Mouse (Mus musculus): ENCODE data around the gene Nln. TPM values are rescaled to one million over a fixed set of nuclear protein-coding genes. Genes with fewer than 3 reads are reported as not detected.

Nln gene
- polyA plus RNA-seq (2016; fragmentation: Nextera tagmentation; extraction: Ambion mirVana) = 17.2 and 17.6 TPM in 2 replicates

DNA sequence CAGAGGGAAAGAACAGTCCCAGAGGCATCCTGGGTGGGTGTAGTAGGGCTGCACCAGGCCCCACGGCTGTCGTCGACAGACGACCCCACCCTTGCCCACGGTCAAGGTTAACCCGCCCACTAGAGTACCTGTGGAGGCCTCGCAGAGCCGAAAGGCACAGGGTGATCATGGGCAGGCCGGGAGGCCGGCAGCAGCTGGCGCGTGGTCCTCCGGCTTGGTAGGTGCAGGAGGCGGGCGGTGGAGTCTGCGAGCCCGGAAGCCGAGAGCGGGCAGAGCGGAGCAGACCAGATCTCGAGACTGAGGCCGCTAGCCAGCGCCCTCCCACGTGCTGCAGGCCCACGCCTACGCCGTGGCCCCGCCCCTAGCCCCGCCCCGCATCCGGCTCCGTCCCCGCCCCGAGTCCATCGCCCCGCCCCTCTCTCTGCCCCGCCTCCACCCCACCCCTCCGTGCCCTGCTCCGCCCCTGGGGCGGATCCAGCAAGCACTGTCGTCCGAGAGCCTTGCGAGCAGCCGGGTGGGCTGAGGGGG, at the start of gene Nln, which contains the start of gene Sgtb:
Gene Nln, minus strand, starts transcription at position 327 of the 528 bp plus-strand sequence.
Gene Sgtb, plus strand, starts transcription at position 454 of the 528 bp plus-strand sequence.
- Histone ChIP-seq H3K36me3 (peaks cover 6% of the 10 kb centered on the region; the same call in 1 of the 2 replicates), H3K9ac (replicated peaks) (peak within 1 kb of the TSS; percentile 76), H3K27me3 (no peaks in the 10 kb centered on the region), H3K4me2 (peak within 1 kb of the TSS; percentile 99), H3K9me3 (peaks cover 3% of the 10 kb centered on the region; the same call in 1 of the 2 replicates), H3K4me1 (replicated peaks) (peaks cover 9% of the 10 kb centered on the region; the same call in 1 of the 2 replicates), H3K27ac (peak within 1 kb of the TSS; percentile 77), H3K4me3 (replicated peaks) (peak within 1 kb of the TSS; percentile 80)
- ATAC-seq (ENCODE audit: insufficient number of reproducible peaks, insufficient read depth, low FRiP score, low TSS enrichment, low read depth) = peak; percentile 97
- WGBS = 0% methylated on average over 39 of the region's 44 CpGs

GRCm38 (mm10) chr13:104155686-104156085, 46.3 kb upstream of the Nln start:
- no peaks in the 10 kb centered on the region for H3K9me3 ChIP-seq
- H3K4me1 ChIP-seq (replicated peaks) = no peaks in the 10 kb centered on the region
- no peaks in the 10 kb centered on the region for H3K27me3 ChIP-seq
- H3K27ac ChIP-seq = no peak overlapping the region
- no peak overlapping the region for H3K4me3 ChIP-seq (replicated peaks)
- H3K36me3 ChIP-seq = peaks cover 68% of the 10 kb centered on the region
- H3K4me2 ChIP-seq = no peak overlapping the region
- 85% methylated on average over 1 of the region's 1 CpGs for WGBS
- ATAC-seq (ENCODE audit: insufficient number of reproducible peaks, insufficient read depth, low FRiP score, low TSS enrichment, low read depth) = no peak
- no peak overlapping the region for H3K9ac ChIP-seq (replicated peaks)

GRCm38 (mm10) chr13:104155106-104155505, 45.7 kb upstream of the Nln start:
- Histone ChIP-seq H3K4me3 (replicated peaks) (no peak overlapping the region), H3K27ac (no peak overlapping the region), H3K4me2 (no peak overlapping the region), H3K4me1 (replicated peaks) (no peaks in the 10 kb centered on the region), H3K36me3 (peaks cover 66% of the 10 kb centered on the region), H3K9me3 (no peaks in the 10 kb centered on the region), H3K27me3 (no peaks in the 10 kb centered on the region), H3K9ac (replicated peaks) (no peak overlapping the region)
- 86% methylated on average over 7 of the region's 7 CpGs for WGBS
- no peak for ATAC-seq (ENCODE audit: insufficient number of reproducible peaks, insufficient read depth, low FRiP score, low TSS enrichment, low read depth)

DNA sequence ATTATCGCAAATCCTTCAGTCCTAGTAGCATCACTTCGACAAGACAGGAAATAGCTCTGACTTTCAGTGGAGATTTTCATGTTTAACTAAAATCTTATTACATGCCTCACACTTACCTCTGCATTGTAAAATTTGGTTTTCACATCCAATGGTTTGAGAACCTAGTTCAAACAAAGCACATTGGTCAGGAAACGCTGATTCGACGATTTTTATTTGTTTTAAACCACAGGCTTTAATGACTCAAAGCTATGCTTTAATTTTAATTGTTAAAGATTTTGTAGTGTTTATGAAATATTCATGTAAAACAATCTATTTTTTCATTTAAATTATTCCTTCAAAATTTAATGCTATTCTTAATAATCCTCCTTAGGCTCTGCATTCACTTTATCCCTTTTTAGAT, 44.8 kb upstream of the Nln start:
- Histone ChIP-seq H3K4me2 (no peak overlapping the region), H3K27me3 (no peaks in the 10 kb centered on the region), H3K4me1 (replicated peaks) (no peaks in the 10 kb centered on the region), H3K9me3 (no peaks in the 10 kb centered on the region), H3K9ac (replicated peaks) (no peak overlapping the region), H3K27ac (no peak overlapping the region), H3K4me3 (replicated peaks) (no peak overlapping the region), H3K36me3 (peaks cover 62% of the 10 kb centered on the region)
- ATAC-seq (ENCODE audit: insufficient number of reproducible peaks, insufficient read depth, low FRiP score, low TSS enrichment, low read depth) = no peak
- 94% methylated on average over 5 of the region's 5 CpGs for WGBS

GRCm38 (mm10) chr13:104145646-104146045, 36.2 kb upstream of the Nln start:
- Histone ChIP-seq H3K9ac (replicated peaks) (no peak overlapping the region), H3K27ac (no peak overlapping the region), H3K9me3 (no peaks in the 10 kb centered on the region), H3K4me3 (replicated peaks) (no peak overlapping the region), H3K36me3 (peaks cover 83% of the 10 kb centered on the region), H3K27me3 (no peaks in the 10 kb centered on the region), H3K4me2 (no peak overlapping the region), H3K4me1 (replicated peaks) (no peaks in the 10 kb centered on the region)
- ATAC-seq (ENCODE audit: insufficient number of reproducible peaks, insufficient read depth, low FRiP score, low TSS enrichment, low read depth) = no peak
- WGBS = 89% methylated on average over 3 of the region's 3 CpGs

DNA sequence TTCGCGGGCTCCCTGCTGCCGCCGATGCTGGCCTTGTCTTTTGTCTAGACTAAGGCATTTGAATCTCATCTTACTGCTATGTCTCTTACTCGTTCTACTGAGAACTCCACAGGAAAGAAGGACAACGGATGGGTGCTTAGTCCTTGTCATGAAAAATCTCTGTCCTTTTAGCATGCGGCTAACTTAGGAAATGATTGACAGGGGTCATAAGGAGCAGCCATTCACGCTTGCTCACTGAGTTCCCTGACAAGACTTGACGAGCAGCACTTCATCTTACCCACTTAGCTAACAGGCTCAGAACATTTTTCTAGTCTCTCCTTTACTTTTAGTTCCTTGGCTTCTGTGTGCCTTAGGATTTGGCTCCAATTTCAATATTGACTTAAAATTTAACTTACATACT, 35.5 kb upstream of the Nln start:
- ATAC-seq (ENCODE audit: insufficient number of reproducible peaks, insufficient read depth, low FRiP score, low TSS enrichment, low read depth) = no peak
- Histone ChIP-seq H3K4me1 (replicated peaks) (no peaks in the 10 kb centered on the region), H3K4me2 (no peak overlapping the region), H3K27me3 (no peaks in the 10 kb centered on the region), H3K9ac (replicated peaks) (no peak overlapping the region), H3K4me3 (replicated peaks) (no peak overlapping the region), H3K27ac (no peak overlapping the region), H3K36me3 (peaks cover 88% of the 10 kb centered on the region), H3K9me3 (no peaks in the 10 kb centered on the region)
- 88% methylated on average over 9 of the region's 9 CpGs for WGBS

DNA sequence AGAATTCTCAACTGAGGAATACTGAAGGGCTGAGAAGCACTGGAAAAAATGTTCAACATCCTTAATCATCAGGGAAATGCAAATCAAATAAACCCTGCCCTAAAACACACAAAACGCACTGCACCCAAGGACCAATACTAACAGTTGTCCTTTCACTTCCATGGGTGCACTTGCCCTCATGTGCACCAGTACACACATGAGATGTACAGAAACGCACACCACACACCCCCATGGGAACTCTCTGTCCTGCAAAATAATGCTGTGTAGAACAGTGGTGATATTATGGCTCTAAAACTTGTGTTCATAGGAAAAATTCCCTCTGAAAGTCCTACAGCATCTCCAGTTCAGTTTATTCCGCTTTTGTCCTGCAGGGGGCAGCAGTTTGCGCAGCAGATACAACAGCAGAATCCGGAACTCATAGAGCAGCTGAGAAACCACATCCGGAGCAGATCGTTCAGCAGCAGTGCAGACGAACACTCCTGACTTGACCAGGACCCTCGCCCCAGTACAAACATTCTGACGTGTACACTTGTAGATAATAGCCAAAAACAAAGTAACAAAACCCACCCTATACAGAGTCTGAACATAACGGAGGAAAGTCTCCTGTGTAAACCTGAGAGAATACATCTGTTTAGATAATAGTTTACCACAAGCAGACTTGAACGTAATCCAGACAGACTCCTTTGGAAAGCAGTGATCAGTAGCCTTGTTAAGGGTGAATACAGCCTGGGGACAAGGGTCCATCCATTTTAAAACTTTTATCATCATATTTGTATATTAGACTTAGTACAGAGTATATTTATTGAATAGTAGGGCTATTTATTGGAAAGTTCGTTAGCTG, 30.2 kb upstream of the Nln start:
- H3K27me3 ChIP-seq = no peaks in the 10 kb centered on the region
- 44% methylated on average over 13 of the region's 13 CpGs for WGBS
- no peak overlapping the region for H3K9ac ChIP-seq (replicated peaks)
- no peak for ATAC-seq (ENCODE audit: insufficient number of reproducible peaks, insufficient read depth, low FRiP score, low TSS enrichment, low read depth)
- no peaks in the 10 kb centered on the region for H3K9me3 ChIP-seq
- H3K4me1 ChIP-seq (replicated peaks) = no peaks in the 10 kb centered on the region
- no peak overlapping the region for H3K4me3 ChIP-seq (replicated peaks)
- no peak overlapping the region for H3K27ac ChIP-seq
- no peak overlapping the region for H3K4me2 ChIP-seq
- H3K36me3 ChIP-seq = peaks cover 68% of the 10 kb centered on the region

GRCm38 (mm10) chr13:104134510-104135085, 25.2 kb upstream of the Nln start:
- Histone ChIP-seq H3K9me3 (no peaks in the 10 kb centered on the region), H3K4me2 (no peak overlapping the region), H3K9ac (replicated peaks) (no peak overlapping the region), H3K4me3 (replicated peaks) (no peak overlapping the region), H3K4me1 (replicated peaks) (no peaks in the 10 kb centered on the region), H3K36me3 (peaks cover 50% of the 10 kb centered on the region), H3K27ac (no peak overlapping the region), H3K27me3 (no peaks in the 10 kb centered on the region)
- 84% methylated on average over 4 of the region's 4 CpGs for WGBS
- ATAC-seq (ENCODE audit: insufficient number of reproducible peaks, insufficient read depth, low FRiP score, low TSS enrichment, low read depth) = no peak

- H3K4me3 ChIP-seq (replicated peaks) = no peak overlapping the region
- no peaks in the 10 kb centered on the region for H3K27me3 ChIP-seq
- H3K4me1 ChIP-seq (replicated peaks) = no peaks in the 10 kb centered on the region
- H3K4me2 ChIP-seq = no peak overlapping the region
- H3K36me3 ChIP-seq = peaks cover 41% of the 10 kb centered on the region
- WGBS = 90% methylated on average over 2 of the region's 2 CpGs
- H3K9ac ChIP-seq (replicated peaks) = no peak overlapping the region
- H3K9me3 ChIP-seq = no peaks in the 10 kb centered on the region
- no peak for ATAC-seq (ENCODE audit: insufficient number of reproducible peaks, insufficient read depth, low FRiP score, low TSS enrichment, low read depth)
- H3K27ac ChIP-seq = no peak overlapping the region
Measured at GRCm38 (mm10) chr13:104132561-104132960, 23.1 kb upstream of the Nln start.

DNA sequence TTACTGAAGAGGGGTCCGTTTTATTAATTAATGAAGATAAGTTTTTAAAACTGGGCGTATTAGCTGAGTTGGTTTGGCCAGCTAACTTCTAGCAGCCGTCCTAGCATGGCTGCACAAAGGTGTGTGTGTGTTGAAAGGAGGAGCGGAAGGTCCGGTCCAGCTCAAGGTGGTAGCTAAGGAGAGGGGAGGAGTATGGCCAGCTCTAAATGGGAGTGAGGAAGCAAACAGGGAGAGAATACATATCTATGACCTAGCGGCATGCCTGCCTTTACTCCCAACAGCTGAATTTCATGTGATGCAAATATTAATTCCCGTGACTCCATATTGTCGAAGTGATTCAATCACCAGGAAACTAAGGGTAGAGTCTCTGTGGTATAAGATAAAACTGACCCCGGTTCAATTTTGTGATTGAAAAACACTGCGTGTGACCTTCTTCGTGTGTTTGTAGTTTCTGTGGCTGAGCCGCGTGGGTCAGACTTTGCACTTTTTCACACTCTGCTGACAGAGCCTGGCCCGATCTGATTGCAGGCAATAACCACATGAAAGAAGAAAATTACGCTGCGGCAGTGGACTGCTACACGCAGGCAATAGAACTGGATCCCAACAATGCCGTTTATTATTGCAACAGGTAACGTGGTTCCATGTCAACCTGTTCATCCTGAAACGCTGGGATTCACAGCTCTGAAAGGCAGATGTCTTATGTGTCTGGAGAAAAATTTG, 14.4 kb upstream of the Nln start:
- no peaks in the 10 kb centered on the region for H3K27me3 ChIP-seq
- no peak for ATAC-seq (ENCODE audit: insufficient number of reproducible peaks, insufficient read depth, low FRiP score, low TSS enrichment, low read depth)
- H3K27ac ChIP-seq = no peak overlapping the region
- 87% methylated on average over 20 of the region's 20 CpGs for WGBS
- peaks cover 20% of the 10 kb centered on the region for H3K36me3 ChIP-seq
- H3K4me3 ChIP-seq (replicated peaks) = no peak overlapping the region
- H3K4me2 ChIP-seq = no peak overlapping the region
- no peak overlapping the region for H3K9ac ChIP-seq (replicated peaks)
- no peaks in the 10 kb centered on the region for H3K9me3 ChIP-seq
- H3K4me1 ChIP-seq (replicated peaks) = peaks cover 5% of the 10 kb centered on the region; the same call in 1 of the 2 replicates
